Mouse (Mus musculus) thymus, postnatal 10 days (tissue): Measurements from ENCODE around the gene Slc7a11.

Experiments
- DNase-seq, 2 experiments: peaks; one replicate each; pipeline ENCODE4 v3.0.0; 2021; ENCODE audit warnings: low spot score in 2 of 2

Gene Slc7a11

GRCm38 (mm10) chr3:49984795-49985194, 458.6 kb downstream of the Slc7a11 start:
- no peak for DNase-seq

- DNase-seq = no peak
These were observed 459.8 kb downstream of the Slc7a11 start for GRCm38 (mm10) chr3:49983429-49984268.

- DNase-seq = no peak
These were observed 469.4 kb downstream of the Slc7a11 start for GRCm38 (mm10) chr3:49973994-49974393.

GRCm38 (mm10) chr3:49965569-49965968, 477.8 kb downstream of the Slc7a11 start:
- no peak for DNase-seq

GRCm38 (mm10) chr3:49960581-49960980, 482.8 kb downstream of the Slc7a11 start:
- DNase-seq = no peak

- no peak for DNase-seq
These were observed 496.6 kb downstream of the Slc7a11 start for GRCm38 (mm10) chr3:49946845-49947244.

GRCm38 (mm10) chr3:49944783-49945182, 498.6 kb downstream of the Slc7a11 start:
- no peak for DNase-seq

GRCm38 (mm10) chr3:49937611-49938010, 505.8 kb downstream of the Slc7a11 start:
- DNase-seq = no peak

- DNase-seq = no peak
These were observed 513.9 kb downstream of the Slc7a11 start for GRCm38 (mm10) chr3:49929496-49929895.

- no peak for DNase-seq
These were observed 514.7 kb downstream of the Slc7a11 start for GRCm38 (mm10) chr3:49928509-49929263.

- no peak for DNase-seq
These were observed 529.5 kb downstream of the Slc7a11 start for GRCm38 (mm10) chr3:49913929-49914328.

- DNase-seq = no peak
These were observed 532.5 kb downstream of the Slc7a11 start for GRCm38 (mm10) chr3:49910922-49911321.

GRCm38 (mm10) chr3:49908426-49909341, 534.7 kb downstream of the Slc7a11 start:
- no peak for DNase-seq

- no peak for DNase-seq
These were observed 549.5 kb downstream of the Slc7a11 start for GRCm38 (mm10) chr3:49893945-49894344.

- DNase-seq = no peak
These were observed 556.1 kb downstream of the Slc7a11 start for GRCm38 (mm10) chr3:49887359-49887758.

- DNase-seq = no peak
These were observed 557.0 kb downstream of the Slc7a11 start for GRCm38 (mm10) chr3:49886220-49886945.

GRCm38 (mm10) chr3:49880496-49880895, 562.9 kb downstream of the Slc7a11 start:
- DNase-seq = no peak

GRCm38 (mm10) chr3:49870786-49871185, 572.6 kb downstream of the Slc7a11 start:
- DNase-seq = no peak

GRCm38 (mm10) chr3:49867951-49868584, 575.3 kb downstream of the Slc7a11 start:
- no peak for DNase-seq

GRCm38 (mm10) chr3:49867147-49867950, 576.1 kb downstream of the Slc7a11 start:
- no peak for DNase-seq
